ENCODE assay signal across 10 mouse cellular contexts in genomic region chr11:106555805-106556615, GRCm38 (mm10). TPM values are rescaled to one million over a fixed set of nuclear protein-coding genes. Genes with fewer than 3 reads are reported as not detected.
DNase-seq lines count a peak whose midpoint lies in the region; ATAC-seq and TF ChIP-seq lines count a peak whose summit lies in the region.
"Had no signal": no experiment of that assay in that cellular context is flagged by ENCODE, and none has a peak within 500 bp of the region (broad histone marks: within the 10 kb centered on the region; RNA-seq: fewer than 3 reads in every experiment).

No protein-coding gene starts in this region.

- H3K27me3 ChIP-seq in heart, embryonic 14.5 days (ENCODE audit: control insufficient read depth, insufficient read depth, low read length), result no peaks in the 10 kb centered on the region
- H3K27me3 ChIP-seq in embryonic facial prominence, embryonic 14.5 days (replicated peaks; ENCODE audit: control insufficient read depth, insufficient read depth, low read length), result no peaks in the 10 kb centered on the region
- H3K27me3 ChIP-seq in limb, embryonic 10.5 days (ENCODE audit: low read depth, poor library complexity, severe bottlenecking), result no peaks in the 10 kb centered on the region
- no peaks in the 10 kb centered on the region for H3K27me3 ChIP-seq in small intestine, adult 2 months (ENCODE audit: control insufficient read depth, insufficient read depth, low read length)

- DNase-seq in heart, postnatal 4 days, result no peak
- DNase-seq in embryonic facial prominence, embryonic 14.5 days (ENCODE audit: low spot score), result no peak
- no peak for DNase-seq in limb, embryonic 10.5 days (ENCODE audit: low spot score)
- no peak for DNase-seq in urinary bladder, postnatal 10 days (ENCODE audit: low spot score)
- no peak for DNase-seq in frontal cortex, postnatal 10 days (ENCODE audit: low spot score in 2 of 2)
- DNase-seq in urinary bladder, postnatal 36 days (ENCODE audit: low spot score in 2 of 2), result no peak
- DNase-seq: cerebellum, adult 9-10 months; gastrocnemius, postnatal 10 days had no signal

- no peak for TF ChIP-seq CTCF in small intestine, adult 2 months (IDR thresholded peaks at IDR 0.05; ENCODE audit: extremely low read depth, insufficient read length, insufficient replicate concordance, low read depth, low read length)

- H3K9ac ChIP-seq in heart, embryonic 14.5 days (ENCODE audit: low read length), result no peak overlapping the region
- H3K9ac ChIP-seq in embryonic facial prominence, embryonic 14.5 days (ENCODE audit: low read depth, low read length), result no peak overlapping the region

- no peak overlapping the region for H3K4me3 ChIP-seq in heart, embryonic 14.5 days (ENCODE audit: control insufficient read depth in 1 of 2, insufficient read depth in 1 of 2, low read depth in 1 of 2, low read length in 2 of 2)
- no peak overlapping the region for H3K4me3 ChIP-seq in embryonic facial prominence, embryonic 14.5 days (ENCODE audit: low read depth, low read length)
- H3K4me3 ChIP-seq in limb, embryonic 10.5 days, result no peak overlapping the region
- H3K4me3 ChIP-seq in small intestine, adult 2 months (ENCODE audit: low read depth, low read length), result no peak overlapping the region

- 29% methylated on average over 10 of the region's 10 CpGs for WGBS in heart, embryonic 14.5 days
- WGBS in embryonic facial prominence, embryonic 14.5 days, result 41% methylated on average over 10 of the region's 10 CpGs
- 45% methylated on average over 10 of the region's 10 CpGs for WGBS in limb, embryonic 10.5 days
- 26% methylated on average over 10 of the region's 10 CpGs for WGBS in small intestine, adult 2 months

- peaks cover 20 to 27% of the 10 kb centered on the region in 2 experiments for H3K4me1 ChIP-seq in heart, embryonic 14.5 days (ENCODE audit: control insufficient read depth in 2 of 2, insufficient read depth in 2 of 2, low read length in 2 of 2)
- peaks cover 14% of the 10 kb centered on the region; the same call in 1 of the 2 replicates for H3K4me1 ChIP-seq in embryonic facial prominence, embryonic 14.5 days (ENCODE audit: control insufficient read depth, insufficient read depth, low read length)
- peaks cover 29% of the 10 kb centered on the region for H3K4me1 ChIP-seq in limb, embryonic 10.5 days
- H3K4me1 ChIP-seq in small intestine, adult 2 months (ENCODE audit: control insufficient read depth, insufficient read depth, insufficient read length, low read length), result peaks cover 18% of the 10 kb centered on the region

- H3K4me2 ChIP-seq in heart, embryonic 14.5 days (ENCODE audit: low read length), result no peak overlapping the region
- no peak overlapping the region for H3K4me2 ChIP-seq in embryonic facial prominence, embryonic 14.5 days (ENCODE audit: low read depth, low read length)

- peak overlapping the region; percentile 7 to 31; a peak in 1 of 4 replicates for H3K27ac ChIP-seq in heart, embryonic 14.5 days (replicated peaks in 1 of 2; ENCODE audit: control insufficient read depth in 1 of 2, insufficient read depth in 1 of 2, low read depth in 2 of 2, low read length in 2 of 2)
- H3K27ac ChIP-seq in embryonic facial prominence, embryonic 14.5 days (replicated peaks; ENCODE audit: low read depth, low read length), result no peak overlapping the region
- H3K27ac ChIP-seq in limb, embryonic 10.5 days, result peak overlapping the region; percentile 22
- peak overlapping the region; percentile 71 for H3K27ac ChIP-seq in small intestine, adult 2 months (ENCODE audit: insufficient read depth, low read depth, low read length)

- H3K36me3 ChIP-seq in heart, embryonic 14.5 days (ENCODE audit: control insufficient read depth, insufficient read depth, low read length), result peaks cover 6% of the 10 kb centered on the region; the same call in 1 of the 2 replicates
- no peaks in the 10 kb centered on the region for H3K36me3 ChIP-seq in embryonic facial prominence, embryonic 14.5 days (ENCODE audit: control insufficient read depth, insufficient read depth, low read length)
- H3K36me3 ChIP-seq in limb, embryonic 10.5 days, result no peaks in the 10 kb centered on the region
- peaks cover 1% of the 10 kb centered on the region; the same call in 1 of the 2 replicates for H3K36me3 ChIP-seq in small intestine, adult 2 months (ENCODE audit: control insufficient read depth, insufficient read depth, low read length)

- ATAC-seq in heart, embryonic 14.5 days (ENCODE audit: insufficient number of reproducible peaks, insufficient read depth, low FRiP score, low read depth), result peak; percentile 50; the same call in 1 of the 2 replicates
- 0 out of 2 replicates have a peak, but pooled peaks have one; percentile 33 for ATAC-seq in embryonic facial prominence, embryonic 14.5 days (ENCODE audit: low read depth)

- H3K9me3 ChIP-seq in heart, embryonic 14.5 days (ENCODE audit: control insufficient read depth, low read length), result no peaks in the 10 kb centered on the region
- no peaks in the 10 kb centered on the region for H3K9me3 ChIP-seq in embryonic facial prominence, embryonic 14.5 days (ENCODE audit: control insufficient read depth, low read length)
- H3K9me3 ChIP-seq in limb, embryonic 10.5 days (replicated peaks), result no peaks in the 10 kb centered on the region

- TF ChIP-seq POLR2A in small intestine, adult 2 months (IDR thresholded peaks at IDR 0.05; ENCODE audit: low read depth, low read length), result no peak

RNA-seq across cellular contexts. Expression of gene Tex2, which starts 57.2 kb away (rescaled TPM):
- 13.5 and 14.4 TPM in 2 replicates for polyA plus RNA-seq in heart, embryonic 14.5 days (2014; fragmentation: Nextera tagmentation; extraction: Ambion mirVana)
- 10 to 100 TPM; 37.6 to 45.2 TPM for total RNA-seq in heart, postnatal 4 days (2021)
- polyA plus RNA-seq in embryonic facial prominence, embryonic 14.5 days (2014; fragmentation: Nextera tagmentation; extraction: Ambion mirVana), result 11.0 and 12.0 TPM in 2 replicates
- 6.9 and 7.2 TPM in 2 replicates for polyA plus RNA-seq in limb, embryonic 10.5 days (2016; fragmentation: Nextera tagmentation; extraction: Ambion mirVana)
- 7.9 and 9.7 TPM in 2 replicates for polyA plus RNA-seq in small intestine, adult 2 months (2012; rRNA removed)
